Mouse (Mus musculus): ENCODE measurements around the gene Ccin. TPM values are rescaled to one million over a fixed set of nuclear protein-coding genes. Genes with fewer than 3 reads are reported as not detected.

Gene Ccin
- polyA plus RNA-seq, 1 experiment from 2014 or later, result not detected

- no peaks in the 10 kb centered on the region for H3K36me3 ChIP-seq
- no peaks in the 10 kb centered on the region for H3K27me3 ChIP-seq
- H3K27ac ChIP-seq (replicated peaks), result peak overlapping the region; percentile 71
- H3K9me3 ChIP-seq, result no peaks in the 10 kb centered on the region
- peak; percentile 33; the same call in 1 of the 2 replicates for ATAC-seq (ENCODE audit: low read depth)
- 15% methylated on average over 17 of the region's 17 CpGs for WGBS
- H3K4me1 ChIP-seq (replicated peaks), result peaks cover 22% of the 10 kb centered on the region
- no peak overlapping the region for H3K9ac ChIP-seq
- no peak overlapping the region for H3K4me2 ChIP-seq
- H3K4me3 ChIP-seq, result no peak overlapping the region
Observed at GRCm38 (mm10) chr4:43978521-43979443, 4.5 kb upstream of the Ccin start.

DNA sequence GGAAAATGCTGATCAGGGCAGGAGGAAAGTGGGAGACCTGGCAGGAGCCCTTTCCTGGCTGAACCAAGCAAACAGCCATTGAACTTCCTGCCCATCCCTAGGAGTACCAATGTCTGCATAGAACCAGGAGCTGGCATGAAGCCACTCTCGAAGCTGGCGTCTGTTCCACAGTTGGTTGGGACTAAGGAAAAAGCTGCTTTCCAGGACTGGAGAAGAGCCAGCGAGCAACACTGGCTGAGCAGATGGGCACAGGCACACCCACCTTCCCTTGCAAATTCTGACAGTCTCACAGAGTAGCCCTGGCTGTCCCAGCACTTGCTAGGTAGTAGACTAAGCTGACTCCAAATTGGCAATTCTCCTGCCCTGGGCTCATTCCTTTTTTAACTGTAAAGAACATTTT, 3.5 kb upstream of the Ccin start:
- Histone ChIP-seq H3K9ac (no peak overlapping the region), H3K9me3 (no peaks in the 10 kb centered on the region), H3K27ac (replicated peaks) (no peak overlapping the region), H3K4me1 (replicated peaks) (peaks cover 22% of the 10 kb centered on the region), H3K4me2 (no peak overlapping the region), H3K4me3 (no peak overlapping the region), H3K36me3 (no peaks in the 10 kb centered on the region), H3K27me3 (no peaks in the 10 kb centered on the region)
- WGBS, result 49% methylated on average over 3 of the region's 3 CpGs
- no peak for ATAC-seq (ENCODE audit: low read depth)

DNA sequence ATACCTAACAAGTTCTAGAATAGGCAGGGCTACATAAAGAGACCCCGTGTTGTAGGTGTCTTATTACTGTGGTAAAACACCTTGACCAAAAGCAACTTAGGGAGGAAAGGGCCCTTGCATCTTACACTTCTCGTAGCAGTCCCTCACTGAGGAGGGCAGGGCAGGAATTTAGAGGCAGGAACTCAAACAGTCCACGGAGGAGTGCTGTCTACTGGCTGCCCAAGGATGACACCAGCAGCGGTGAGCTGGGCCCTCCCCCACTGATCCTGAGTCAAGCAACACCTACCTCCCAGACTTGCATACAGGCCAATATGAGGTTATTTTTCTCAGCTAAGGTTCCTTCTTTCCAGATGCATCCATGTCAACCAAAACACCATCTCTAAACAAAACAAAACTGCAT, 3.0 kb upstream of the Ccin start:
- H3K9me3 ChIP-seq, result no peaks in the 10 kb centered on the region
- peaks cover 22% of the 10 kb centered on the region for H3K4me1 ChIP-seq (replicated peaks)
- H3K27me3 ChIP-seq, result no peaks in the 10 kb centered on the region
- H3K4me2 ChIP-seq, result no peak overlapping the region
- H3K4me3 ChIP-seq, result no peak overlapping the region
- no peak for ATAC-seq (ENCODE audit: low read depth)
- no peaks in the 10 kb centered on the region for H3K36me3 ChIP-seq
- H3K9ac ChIP-seq, result no peak overlapping the region
- no peak overlapping the region for H3K27ac ChIP-seq (replicated peaks)
- WGBS, result 90% methylated on average over 4 of the region's 4 CpGs

GRCm38 (mm10) chr4:43980846-43981245, 2.4 kb upstream of the Ccin start:
- no peak overlapping the region for H3K4me2 ChIP-seq
- 93% methylated on average over 6 of the region's 6 CpGs for WGBS
- no peak overlapping the region for H3K27ac ChIP-seq (replicated peaks)
- no peaks in the 10 kb centered on the region for H3K27me3 ChIP-seq
- H3K4me3 ChIP-seq, result no peak overlapping the region
- H3K36me3 ChIP-seq, result no peaks in the 10 kb centered on the region
- ATAC-seq (ENCODE audit: low read depth), result no peak
- H3K4me1 ChIP-seq (replicated peaks), result peaks cover 22% of the 10 kb centered on the region
- no peaks in the 10 kb centered on the region for H3K9me3 ChIP-seq
- no peak overlapping the region for H3K9ac ChIP-seq

GRCm38 (mm10) chr4:43981251-43981650, 2.0 kb upstream of the Ccin start:
- WGBS, result 93% methylated on average over 7 of the region's 7 CpGs
- no peak for ATAC-seq (ENCODE audit: low read depth)
- H3K4me3 ChIP-seq, result no peak overlapping the region
- H3K9ac ChIP-seq, result no peak overlapping the region
- H3K27me3 ChIP-seq, result no peaks in the 10 kb centered on the region
- no peaks in the 10 kb centered on the region for H3K36me3 ChIP-seq
- no peaks in the 10 kb centered on the region for H3K9me3 ChIP-seq
- H3K4me1 ChIP-seq (replicated peaks), result peaks cover 22% of the 10 kb centered on the region
- H3K27ac ChIP-seq (replicated peaks), result no peak overlapping the region
- no peak overlapping the region for H3K4me2 ChIP-seq

DNA sequence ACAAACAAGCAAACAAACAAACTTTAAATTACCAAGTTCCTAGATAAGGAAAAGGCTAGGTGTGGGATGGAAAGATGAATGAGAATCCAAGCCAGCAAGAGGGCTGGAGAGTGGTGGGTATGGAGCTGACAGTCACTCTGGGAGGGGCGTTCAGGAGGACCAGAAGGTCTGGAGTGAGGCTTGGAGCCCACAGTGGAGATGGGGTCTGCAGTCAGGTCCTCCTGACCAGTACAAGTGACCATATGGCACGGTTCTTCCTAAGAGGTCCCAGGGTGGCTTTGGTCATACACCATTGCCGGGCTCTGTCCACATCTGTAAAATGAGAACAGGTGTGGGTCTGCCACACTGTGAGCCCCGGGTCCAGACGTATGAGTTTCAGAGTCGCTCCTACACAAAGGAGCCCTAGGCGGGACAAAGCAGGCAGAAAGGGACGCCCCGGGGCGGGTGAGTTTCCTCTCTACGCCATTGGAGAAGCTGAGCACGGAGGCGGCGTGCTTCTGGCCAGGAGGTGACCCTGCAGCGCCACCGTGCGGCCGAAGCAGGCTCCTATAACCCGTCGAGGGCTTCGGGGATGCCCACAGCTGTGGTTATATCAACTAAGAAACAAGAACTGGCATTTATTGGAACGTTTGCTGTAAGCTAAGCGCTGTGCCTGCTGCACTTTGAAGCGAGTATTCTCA, 1.1 kb upstream of the Ccin start:
- Histone ChIP-seq H3K27me3 (no peaks in the 10 kb centered on the region), H3K4me1 (replicated peaks) (peaks cover 22% of the 10 kb centered on the region), H3K27ac (replicated peaks) (0 out of 2 replicates have a peak overlapping the region, but pooled peaks have one; percentile 15), H3K4me2 (peak overlapping the region; percentile 68), H3K9me3 (no peaks in the 10 kb centered on the region), H3K9ac (peak overlapping the region; percentile 70), H3K4me3 (peak overlapping the region; percentile 34), H3K36me3 (no peaks in the 10 kb centered on the region)
- ATAC-seq (ENCODE audit: low read depth), result peak; percentile 94
- WGBS, result 2% methylated on average over 24 of the region's 24 CpGs

DNA sequence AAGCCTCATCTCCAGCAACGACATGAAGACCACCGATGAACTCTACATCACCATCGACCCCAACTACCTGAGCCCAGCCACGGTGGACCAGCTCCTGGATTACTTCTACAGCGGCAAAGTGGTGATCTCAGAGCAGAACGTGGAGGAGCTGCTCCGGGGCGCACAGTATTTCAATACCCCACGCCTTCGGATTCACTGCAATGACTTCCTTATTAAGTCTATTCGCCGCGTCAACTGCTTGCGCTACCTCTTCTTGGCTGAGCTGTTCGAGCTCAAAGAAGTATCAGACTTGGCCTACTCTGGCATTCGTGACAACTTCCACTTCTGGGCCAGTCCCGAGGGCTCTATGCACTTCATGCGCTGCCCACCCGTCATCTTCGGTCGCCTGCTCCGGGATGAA, 473 bp downstream of the Ccin start:
- H3K27me3 ChIP-seq, result no peaks in the 10 kb centered on the region
- no peak overlapping the region for H3K27ac ChIP-seq (replicated peaks)
- no peak overlapping the region for H3K4me3 ChIP-seq
- H3K9me3 ChIP-seq, result no peaks in the 10 kb centered on the region
- no peaks in the 10 kb centered on the region for H3K36me3 ChIP-seq
- H3K4me1 ChIP-seq (replicated peaks), result peaks cover 15% of the 10 kb centered on the region
- 92% methylated on average over 22 of the region's 22 CpGs for WGBS
- ATAC-seq (ENCODE audit: low read depth), result no peak
- H3K4me2 ChIP-seq, result no peak overlapping the region
- H3K9ac ChIP-seq, result no peak overlapping the region

- 96% methylated on average over 19 of the region's 19 CpGs for WGBS
Observed at GRCm38 (mm10) chr4:43984326-43984725, 1.0 kb downstream of the Ccin start.

GRCm38 (mm10) chr4:43988976-43989375, 5.7 kb downstream of the Ccin start:
- Histone ChIP-seq H3K4me2 (no peak overlapping the region), H3K27ac (replicated peaks) (no peak overlapping the region), H3K27me3 (no peaks in the 10 kb centered on the region), H3K9me3 (no peaks in the 10 kb centered on the region), H3K9ac (no peak overlapping the region), H3K36me3 (no peaks in the 10 kb centered on the region), H3K4me1 (replicated peaks) (no peaks in the 10 kb centered on the region), H3K4me3 (no peak overlapping the region)
- ATAC-seq (ENCODE audit: low read depth), result no peak
- WGBS, result 92% methylated on average over 3 of the region's 3 CpGs

More at GRCm38 (mm10) chr4:43984326-43984725, 1.0 kb downstream of the Ccin start:
- H3K9me3 ChIP-seq, result no peaks in the 10 kb centered on the region
- ATAC-seq (ENCODE audit: low read depth), result no peak
- H3K9ac ChIP-seq, result no peak overlapping the region
- no peak overlapping the region for H3K27ac ChIP-seq (replicated peaks)
- no peaks in the 10 kb centered on the region for H3K36me3 ChIP-seq
- no peak overlapping the region for H3K4me3 ChIP-seq
- H3K4me1 ChIP-seq (replicated peaks), result peaks cover 9% of the 10 kb centered on the region
- no peaks in the 10 kb centered on the region for H3K27me3 ChIP-seq
- H3K4me2 ChIP-seq, result no peak overlapping the region

DNA sequence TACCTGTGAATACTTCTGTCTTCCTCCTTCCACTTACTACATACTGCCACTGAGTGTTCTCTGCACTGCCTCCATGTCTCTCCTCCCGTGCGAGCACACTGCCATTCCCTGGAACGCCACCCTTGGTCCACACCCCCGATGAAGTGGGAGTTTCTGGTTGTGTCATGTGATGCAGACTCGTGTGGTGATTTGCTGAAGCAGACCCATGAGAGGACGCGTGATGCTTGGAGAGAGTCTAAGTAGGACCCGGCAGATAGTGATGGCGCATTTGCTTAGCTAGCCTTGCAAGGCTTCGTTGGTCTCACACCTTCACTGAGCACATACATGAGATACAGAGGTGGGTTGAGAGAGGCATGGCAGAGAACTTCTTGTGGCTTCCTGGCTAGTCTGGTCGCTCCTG, 9.8 kb downstream of the Ccin start:
- H3K9me3 ChIP-seq, result no peaks in the 10 kb centered on the region
- no peaks in the 10 kb centered on the region for H3K27me3 ChIP-seq
- no peak overlapping the region for H3K4me3 ChIP-seq
- H3K4me1 ChIP-seq (replicated peaks), result no peaks in the 10 kb centered on the region
- no peak overlapping the region for H3K4me2 ChIP-seq
- ATAC-seq (ENCODE audit: low read depth), result no peak
- H3K9ac ChIP-seq, result no peak overlapping the region
- no peak overlapping the region for H3K27ac ChIP-seq (replicated peaks)
- 90% methylated on average over 11 of the region's 11 CpGs for WGBS
- no peaks in the 10 kb centered on the region for H3K36me3 ChIP-seq

GRCm38 (mm10) chr4:43994342-43994741, 11.1 kb downstream of the Ccin start:
- ATAC-seq (ENCODE audit: low read depth), result no peak
- 83% methylated on average over 2 of the region's 2 CpGs for WGBS
- Histone ChIP-seq H3K4me3 (no peak overlapping the region), H3K4me1 (replicated peaks) (no peaks in the 10 kb centered on the region), H3K9me3 (peaks cover 5% of the 10 kb centered on the region; the same call in 1 of the 2 replicates), H3K27ac (replicated peaks) (no peak overlapping the region), H3K9ac (no peak overlapping the region), H3K36me3 (no peaks in the 10 kb centered on the region), H3K27me3 (no peaks in the 10 kb centered on the region), H3K4me2 (no peak overlapping the region)

DNA sequence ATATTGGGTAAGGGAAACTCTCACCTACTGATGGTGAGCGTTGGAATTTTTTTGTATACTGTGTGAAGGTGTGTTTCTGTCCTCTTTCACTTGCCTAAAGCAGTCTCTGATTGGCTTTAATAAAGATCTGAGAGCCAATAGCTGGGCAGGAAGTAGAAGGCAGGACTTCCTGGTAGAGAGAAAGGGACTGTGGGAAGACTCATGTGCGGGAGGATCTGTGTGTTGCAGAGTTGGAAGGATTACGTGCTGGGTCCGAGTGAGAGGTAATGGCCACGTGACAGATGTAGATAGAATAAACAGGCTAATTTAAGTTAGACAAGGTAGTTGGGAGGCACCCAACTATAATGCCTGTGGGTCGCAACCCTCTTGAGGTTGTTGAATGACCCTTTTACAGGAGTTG, 20.3 kb downstream of the Ccin start:
- Histone ChIP-seq H3K9ac (no peak overlapping the region), H3K4me1 (replicated peaks) (no peaks in the 10 kb centered on the region), H3K9me3 (peaks cover 5% of the 10 kb centered on the region; the same call in 1 of the 2 replicates), H3K4me2 (no peak overlapping the region), H3K27ac (replicated peaks) (no peak overlapping the region), H3K4me3 (no peak overlapping the region), H3K36me3 (no peaks in the 10 kb centered on the region), H3K27me3 (no peaks in the 10 kb centered on the region)
- 87% methylated on average over 6 of the region's 6 CpGs for WGBS
- ATAC-seq (ENCODE audit: low read depth), result no peak
